Mouse (Mus musculus): ENCODE measurements around the gene 4930415O20Rik. TPM values are rescaled to one million over a fixed set of nuclear protein-coding genes. Genes with fewer than 3 reads are reported as not detected.
A peak's percentile ranks its signal among the peaks of the same experiment; 100 is the strongest.

The 4930415O20Rik gene
- total RNA-seq, 2 experiments from 2014 or later, result not detected

DNA sequence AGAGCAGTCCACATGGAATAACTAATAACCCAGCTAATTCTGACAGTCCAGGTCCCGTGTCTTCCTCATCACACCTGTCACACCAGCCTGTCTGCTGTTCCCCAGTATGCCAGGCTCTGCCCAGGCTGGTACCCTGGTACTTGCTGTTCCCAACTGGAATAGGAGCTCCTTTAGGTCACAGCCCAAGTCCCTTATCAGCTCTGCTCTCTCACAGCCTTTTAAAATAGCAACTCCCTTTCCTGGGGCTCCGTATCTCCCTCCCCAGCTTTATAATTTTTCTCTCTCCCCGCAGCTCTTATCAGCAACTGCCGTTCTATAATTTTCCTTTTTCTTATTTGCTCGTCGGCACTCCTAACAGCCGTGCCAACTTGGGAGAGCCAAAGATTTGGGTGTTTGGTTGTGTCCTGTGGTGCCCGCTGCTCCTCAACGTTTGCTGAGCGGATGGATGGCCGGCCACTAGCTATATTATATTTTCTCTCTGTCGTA lies 35.3 kb downstream of the 4930415O20Rik start:
- DNase-seq, result no peak

DNA sequence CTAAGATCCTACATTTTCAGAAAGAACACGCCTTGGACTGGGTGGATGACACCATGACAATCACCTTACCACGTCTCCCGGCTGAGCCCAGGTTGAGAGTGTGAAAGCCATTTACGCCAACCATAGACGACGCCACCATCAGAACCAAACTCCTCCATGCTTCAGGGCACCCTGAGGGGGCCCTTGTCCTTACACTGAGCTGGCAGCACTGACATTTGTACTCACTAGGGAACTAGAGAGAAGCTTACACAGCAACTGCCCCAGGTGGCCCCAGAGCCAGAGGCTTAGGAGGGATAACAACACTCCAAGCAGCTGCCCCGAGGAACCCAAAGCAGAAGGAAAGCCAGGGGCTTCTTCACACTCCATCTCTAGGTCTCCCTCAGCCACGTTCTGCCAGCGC lies 35.9 kb downstream of the 4930415O20Rik start:
- no peak for DNase-seq

DNA sequence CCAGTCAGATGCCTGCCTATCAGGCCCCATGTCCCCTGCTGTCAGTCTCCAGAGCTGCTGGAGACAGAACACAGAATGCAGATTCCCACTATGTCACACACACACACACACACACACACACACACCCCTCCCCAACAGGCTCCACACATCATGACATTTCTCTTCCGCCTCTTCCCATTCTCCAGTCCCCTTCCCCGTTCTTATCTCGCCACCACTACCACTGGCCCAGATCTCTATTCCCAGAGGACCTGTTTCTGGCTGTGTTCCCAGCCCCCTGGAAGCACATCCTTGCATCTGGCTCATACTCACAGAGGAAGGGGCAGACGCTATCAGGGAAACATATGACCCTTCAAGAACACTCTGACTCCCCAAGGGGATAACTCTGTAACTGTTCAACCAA lies 36.8 kb downstream of the 4930415O20Rik start:
- peak; percentile 91 for DNase-seq

DNA sequence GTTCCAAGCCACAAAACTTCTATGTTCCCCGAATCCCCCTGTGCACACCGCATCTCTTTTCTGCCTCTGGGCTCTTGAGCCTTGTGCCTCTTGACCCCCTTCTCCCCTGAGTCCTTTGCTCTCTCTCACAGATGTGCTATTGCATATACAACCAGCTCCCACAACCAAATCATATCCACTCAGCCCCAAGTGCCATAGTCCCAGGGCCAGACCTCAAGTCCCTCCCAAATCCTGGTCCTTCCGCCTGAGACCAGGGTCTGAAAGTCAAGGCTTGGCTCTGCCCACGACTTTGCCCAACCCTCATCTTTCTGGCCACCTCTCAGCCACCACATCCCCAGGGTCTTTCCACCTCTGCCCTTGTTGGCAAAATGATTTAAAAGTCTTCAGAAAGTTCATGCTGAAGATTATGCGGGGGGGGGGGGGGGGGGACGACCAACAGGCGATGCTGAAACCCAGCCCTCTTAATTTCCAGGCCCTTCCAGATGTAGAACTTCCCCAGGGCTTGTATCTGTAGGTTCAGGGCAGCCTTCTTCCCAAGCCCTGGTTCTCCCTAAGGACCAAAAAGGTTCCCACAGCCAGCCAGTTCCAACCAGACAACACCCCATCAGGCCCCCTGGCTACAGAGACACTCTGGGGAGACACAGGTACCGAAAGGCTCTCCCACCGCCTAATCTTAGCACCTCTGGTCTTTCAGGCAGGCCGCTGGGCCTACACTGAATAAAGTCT lies 37.4 kb downstream of the 4930415O20Rik start:
- no peak for DNase-seq

DNA sequence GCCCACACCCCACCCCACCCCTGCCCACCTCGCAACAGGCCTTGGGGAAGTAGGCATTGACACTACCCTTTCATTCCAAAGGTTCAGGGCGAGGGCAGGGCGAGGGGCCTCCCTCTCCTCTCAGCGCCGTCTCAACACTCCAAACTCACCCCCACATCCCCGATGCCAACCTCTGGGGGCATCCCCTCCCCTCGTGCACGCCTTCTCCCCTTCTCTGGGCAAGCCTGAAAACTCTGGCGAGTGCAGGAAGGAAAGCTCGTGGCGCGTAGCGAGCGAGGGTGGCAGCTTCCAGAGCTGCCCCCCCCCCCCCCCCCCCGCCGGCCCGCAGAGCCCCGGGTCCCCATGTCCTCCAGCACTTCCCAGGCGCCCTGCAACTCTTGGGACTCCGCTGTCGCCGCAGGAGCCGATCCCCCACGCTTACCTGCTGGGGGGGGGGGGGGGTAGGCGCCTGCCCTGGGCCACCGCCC lies 38.0 kb downstream of the 4930415O20Rik start:
- peak; percentile 54 for DNase-seq

DNA sequence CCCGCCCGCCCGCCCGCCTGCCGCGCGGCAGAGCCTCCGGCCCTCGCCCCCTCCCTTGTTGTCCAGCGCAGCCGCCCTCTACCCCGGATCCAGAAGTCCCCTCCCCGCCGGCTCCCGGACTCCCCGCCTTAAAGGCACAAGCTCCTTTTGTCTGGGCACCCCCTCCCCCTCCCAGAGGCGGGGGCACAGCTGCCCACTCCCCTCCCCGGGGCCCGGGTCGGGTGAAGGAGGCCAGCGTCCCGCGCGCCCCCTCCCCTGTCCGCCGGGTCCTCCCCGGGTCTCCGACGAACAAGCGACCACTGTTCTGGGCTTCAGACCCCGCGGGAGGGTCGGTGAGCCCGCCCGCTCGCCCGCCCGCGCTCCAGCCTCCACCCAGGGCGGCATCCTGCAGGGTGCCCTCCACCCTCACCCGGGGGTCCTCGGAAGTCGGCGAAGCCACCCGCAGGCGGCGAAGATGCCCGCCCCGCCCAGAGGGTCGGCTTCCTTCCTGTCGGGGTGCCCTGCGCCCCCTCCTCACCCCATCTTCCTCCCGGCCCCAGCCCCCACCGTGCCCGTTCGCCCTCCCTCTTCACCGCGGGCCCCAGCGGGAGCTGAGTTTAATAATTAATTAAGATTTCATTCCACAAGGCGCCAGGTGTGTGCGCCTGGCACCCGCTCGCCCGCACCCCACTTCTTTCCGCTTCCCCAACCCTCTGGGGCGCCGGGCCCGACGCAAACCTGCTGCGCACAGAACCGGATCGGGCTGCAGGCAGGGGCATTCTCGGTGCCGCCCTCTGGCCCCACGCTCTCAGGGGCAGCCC lies 38.7 kb downstream of the 4930415O20Rik start, which contains the start of gene Adcy6:
Gene Adcy6 (minus strand): TSS at position 746 of the 800 bp plus-strand sequence.
- peak; percentile 89 for DNase-seq

DNA sequence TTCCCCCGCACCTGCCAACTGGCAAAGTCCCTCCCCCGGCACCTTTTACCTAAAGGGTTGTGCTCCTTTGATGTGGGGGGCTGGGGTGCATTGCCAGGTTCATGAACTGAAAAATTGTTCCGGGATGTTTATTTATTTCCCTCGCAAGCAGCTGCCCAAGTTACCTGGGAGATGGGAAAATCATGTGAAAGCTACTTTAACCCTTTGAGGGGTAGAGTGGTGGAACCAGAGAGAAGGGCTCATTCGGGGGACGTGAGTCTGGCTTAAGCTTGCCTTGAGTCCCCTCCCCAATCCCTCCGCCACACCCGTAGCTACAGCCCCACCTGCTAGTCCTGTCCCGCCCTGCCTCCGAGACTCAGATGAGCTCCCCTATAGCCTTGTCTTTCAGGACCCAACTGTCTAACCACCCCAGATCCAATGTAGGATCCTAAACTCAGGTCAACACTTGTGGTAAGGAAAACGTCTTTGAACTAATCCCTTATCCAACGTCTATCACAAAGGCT lies 39.4 kb downstream of the 4930415O20Rik start:
- no peak for DNase-seq

DNA sequence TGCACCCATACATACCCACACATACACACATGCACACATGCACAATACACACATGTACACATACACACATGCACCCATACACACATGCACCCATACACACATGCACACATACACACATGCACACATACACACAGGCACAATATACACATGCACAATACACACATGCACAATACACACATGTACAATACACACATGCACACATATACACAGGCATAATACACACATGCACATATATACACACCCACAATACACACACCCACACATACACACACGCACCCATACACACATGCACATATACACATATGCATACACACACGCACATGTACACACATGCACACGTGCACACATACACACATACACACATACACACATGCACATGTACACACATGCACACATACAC lies 41.4 kb downstream of the 4930415O20Rik start:
- no peak for DNase-seq

DNA sequence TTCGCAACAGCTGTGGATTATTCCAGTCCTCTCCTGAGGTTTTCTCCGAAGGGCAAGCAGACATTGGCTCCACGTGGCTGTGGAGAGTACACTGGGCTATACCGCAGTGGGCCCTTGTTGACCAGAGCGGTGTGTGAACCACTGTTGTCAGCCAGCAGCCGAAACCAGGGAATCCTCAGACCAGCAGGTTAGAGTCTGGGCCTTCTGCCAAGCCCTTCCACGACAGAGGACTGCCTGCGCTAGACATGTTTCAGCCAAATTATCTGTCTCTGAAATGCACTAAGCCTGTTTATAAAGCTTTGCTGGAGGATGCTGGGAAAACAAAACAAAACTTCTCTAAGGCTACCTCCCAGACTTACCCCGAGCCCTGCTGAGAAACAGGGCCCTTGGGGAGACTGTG lies 43.7 kb downstream of the 4930415O20Rik start:
- DNase-seq, result peak; percentile 76

DNA sequence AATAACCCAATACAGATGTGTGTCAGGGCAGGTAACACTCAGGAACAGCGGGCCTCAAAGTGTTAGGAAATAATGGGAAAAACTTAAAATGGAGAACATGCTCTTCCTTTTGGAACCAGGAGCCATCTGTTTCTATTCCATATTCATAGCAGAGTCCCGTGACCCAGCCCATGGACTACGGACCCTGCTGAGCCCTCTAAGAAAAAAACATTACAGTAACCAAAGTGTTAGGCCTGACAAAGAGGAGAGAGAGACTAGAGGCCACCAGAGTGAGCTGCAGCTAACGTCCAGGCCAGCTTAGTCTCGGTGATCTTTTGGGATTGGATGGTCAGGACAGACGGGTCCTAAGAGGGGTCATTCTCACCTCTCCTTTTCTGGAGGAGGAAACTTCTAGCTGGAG lies 44.2 kb downstream of the 4930415O20Rik start:
- no peak for DNase-seq

DNA sequence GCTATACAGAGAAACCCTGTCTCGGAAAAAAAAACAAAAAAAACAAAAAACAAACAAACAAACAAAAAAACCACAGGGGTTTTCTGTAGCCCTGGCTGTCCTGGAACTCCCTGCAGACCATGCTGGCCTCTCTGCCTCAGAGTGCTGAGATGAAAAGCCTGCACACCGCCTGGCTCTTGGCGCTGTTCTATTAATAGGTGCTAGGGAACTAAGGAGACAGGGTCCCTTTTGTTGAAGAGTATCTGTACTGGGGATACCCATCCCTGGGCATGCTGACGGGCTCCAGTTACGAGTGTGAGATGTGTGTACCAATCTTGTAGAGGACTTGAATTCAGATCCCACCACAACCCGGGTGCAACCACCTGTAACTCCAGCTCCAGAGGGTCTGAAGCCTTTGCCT lies 44.9 kb downstream of the 4930415O20Rik start:
- no peak for DNase-seq

DNA sequence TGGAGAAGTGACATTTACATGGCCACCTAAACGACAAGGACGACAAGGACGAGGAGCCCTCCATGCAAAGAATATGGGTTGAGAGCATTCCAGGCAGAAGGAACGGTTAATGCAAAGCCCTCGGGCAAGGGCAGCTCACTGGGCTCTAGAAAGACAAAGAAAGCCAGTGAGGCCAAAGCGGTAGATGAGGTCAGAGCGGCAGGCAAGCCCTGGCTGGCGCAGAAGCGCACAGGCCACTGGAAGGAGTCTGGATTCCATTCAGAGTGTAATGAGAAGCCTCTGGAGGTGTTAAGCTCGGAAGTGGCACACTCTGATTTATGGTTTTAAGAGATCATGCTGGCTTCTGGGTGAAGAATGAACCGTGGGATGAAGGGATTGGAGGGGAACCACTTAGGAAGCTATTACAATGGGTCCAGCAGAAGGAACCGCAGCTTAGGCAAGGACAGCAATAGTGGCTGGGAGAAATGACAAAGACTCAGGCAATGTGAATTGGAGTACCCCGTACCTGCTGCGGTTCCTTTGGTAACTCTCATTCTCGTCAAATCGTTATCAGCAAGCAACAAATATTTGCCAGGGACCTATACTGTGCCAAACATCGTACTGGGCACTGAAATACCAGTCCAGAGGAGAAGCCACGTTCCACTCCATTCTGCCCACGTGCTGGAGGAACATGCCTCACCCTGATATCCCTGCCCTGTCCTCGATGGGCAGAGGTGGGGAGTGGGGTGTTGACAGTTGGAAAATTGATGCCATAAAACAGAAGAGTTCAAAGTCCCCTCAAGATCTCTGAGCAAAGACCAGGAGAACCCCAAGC lies 45.8 kb downstream of the 4930415O20Rik start:
- DNase-seq, result no peak

DNA sequence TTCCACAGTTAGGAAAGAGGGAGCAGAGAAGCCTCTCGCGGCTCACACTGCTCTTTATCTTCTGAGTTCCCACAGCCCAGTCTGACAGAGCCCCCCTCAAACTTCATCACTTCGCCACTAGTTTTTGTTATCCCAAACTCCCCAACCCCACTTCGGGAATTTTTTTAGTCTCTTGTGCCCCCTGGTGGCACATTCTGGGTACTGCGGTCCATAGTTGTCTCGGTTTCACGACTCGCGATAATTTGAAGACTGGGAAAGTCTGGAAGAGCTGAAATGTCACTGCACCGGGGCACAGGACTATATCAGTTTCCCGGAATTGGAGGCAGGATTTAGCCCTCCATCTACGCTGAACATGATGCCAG lies 46.4 kb downstream of the 4930415O20Rik start:
- DNase-seq, result peak; percentile 91

DNA sequence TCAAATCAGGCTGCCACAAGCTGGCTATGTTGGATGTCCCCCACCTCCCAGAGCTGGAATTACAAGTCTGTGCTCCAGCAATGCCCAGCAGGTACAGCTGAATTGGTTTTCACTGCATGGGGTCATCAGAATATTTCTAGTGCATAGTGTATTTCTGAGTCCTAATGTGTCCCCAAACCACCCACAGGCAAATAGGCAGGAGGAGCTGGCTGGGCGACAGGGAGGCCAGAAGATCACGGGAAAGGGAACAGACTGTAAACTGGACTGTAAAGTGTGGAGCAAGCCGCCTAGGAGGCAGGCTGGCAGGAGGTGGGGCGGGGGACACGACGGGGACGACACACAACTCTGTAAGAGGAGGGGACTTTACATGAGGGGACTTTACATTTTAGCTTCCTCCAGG lies 51.4 kb downstream of the 4930415O20Rik start:
- no peak for DNase-seq

DNA sequence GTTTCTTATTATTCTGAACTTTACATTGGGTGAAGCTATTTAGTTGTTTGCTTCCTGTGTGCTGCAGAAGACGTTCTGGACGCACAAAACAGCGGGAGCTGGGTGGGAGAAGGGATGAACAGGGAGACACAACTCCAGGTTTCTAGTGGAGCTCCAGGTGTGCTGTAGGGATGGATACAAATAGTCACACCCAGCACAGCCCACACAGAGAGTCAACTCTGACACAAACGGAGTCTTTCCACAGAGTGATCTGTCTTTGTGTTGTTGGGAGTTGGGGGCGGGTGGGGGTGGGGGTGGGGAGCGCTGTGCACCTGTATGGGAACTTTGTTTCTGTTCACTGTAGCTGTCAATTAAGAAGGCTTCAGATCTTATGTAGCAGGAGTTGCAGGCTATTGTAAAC lies 51.9 kb downstream of the 4930415O20Rik start:
- no peak for DNase-seq

DNA sequence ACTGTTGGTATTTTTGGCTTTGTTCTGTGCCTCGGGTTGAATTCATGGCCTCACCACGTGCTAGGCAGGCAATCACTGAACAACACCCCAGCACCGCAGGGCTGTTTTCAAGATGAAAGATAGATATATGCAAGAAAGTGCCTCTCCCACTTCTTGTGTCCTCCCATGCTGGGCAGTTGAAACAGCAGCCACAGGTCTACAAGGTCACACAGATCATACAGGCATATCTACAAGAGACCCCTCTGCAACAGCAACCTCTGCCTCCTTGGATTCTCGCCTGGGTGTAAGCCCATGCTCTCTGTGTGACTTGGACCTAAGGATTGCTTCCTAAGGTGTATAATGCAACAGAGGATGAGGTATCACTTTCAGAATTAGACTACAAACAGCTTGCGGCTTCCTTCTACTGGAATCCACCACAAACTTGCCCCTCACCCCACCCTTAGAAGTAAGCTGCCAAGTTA lies 52.6 kb downstream of the 4930415O20Rik start:
- DNase-seq, result no peak

DNA sequence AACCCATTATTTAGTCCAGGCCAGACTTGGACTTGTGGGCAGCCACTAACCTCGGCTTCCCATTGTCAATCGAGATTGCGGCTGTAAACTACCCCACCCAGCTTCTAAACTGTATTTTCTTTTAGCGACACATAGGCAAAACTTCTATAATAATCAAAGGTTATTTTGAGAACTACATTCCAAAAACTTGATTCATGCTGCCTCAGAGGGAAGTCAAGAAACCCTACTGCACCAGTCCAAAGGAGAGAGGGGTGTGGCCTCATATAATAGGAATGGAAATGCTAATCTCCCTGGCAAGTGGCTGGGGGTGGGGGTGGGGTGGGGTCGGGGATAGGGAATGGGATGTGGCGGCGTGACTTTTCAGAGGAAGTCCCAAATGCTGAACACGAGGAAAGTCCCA lies 55.3 kb downstream of the 4930415O20Rik start:
- DNase-seq, result no peak

DNA sequence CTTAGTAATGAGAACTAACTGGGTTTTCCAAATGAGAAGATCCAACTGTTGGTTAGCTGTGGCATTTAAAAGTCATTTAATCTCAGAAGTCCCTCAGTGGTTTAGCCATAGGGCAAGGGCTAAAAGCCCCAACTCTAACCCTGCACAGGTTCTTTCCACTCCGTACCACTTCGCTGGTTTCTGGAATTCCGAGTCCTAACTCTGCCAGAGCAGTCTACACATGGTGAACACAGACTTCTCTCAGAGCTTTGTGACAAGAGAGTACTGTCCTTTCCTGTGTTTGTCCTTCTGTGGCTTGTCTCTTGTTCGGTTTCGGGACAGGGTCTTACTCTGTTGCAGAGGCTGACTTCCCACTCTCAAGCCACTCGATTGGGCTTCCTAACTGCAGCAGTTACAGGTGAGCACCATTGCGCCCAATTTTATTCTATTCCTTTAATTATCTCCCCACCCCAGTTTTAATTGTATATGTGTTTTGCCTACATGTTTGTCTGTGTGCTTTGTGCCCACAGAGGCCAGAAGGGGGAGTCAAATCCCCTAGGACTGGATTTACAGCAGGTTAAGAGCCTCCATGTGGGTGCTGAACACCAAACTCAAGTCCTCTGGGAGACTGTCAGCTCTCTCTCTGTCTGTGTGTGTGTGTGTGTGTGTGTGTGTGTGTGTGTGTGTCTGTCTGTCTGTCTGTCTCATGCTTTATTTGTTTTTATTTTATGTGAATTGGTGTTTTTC lies 55.8 kb downstream of the 4930415O20Rik start:
- DNase-seq, result no peak

DNA sequence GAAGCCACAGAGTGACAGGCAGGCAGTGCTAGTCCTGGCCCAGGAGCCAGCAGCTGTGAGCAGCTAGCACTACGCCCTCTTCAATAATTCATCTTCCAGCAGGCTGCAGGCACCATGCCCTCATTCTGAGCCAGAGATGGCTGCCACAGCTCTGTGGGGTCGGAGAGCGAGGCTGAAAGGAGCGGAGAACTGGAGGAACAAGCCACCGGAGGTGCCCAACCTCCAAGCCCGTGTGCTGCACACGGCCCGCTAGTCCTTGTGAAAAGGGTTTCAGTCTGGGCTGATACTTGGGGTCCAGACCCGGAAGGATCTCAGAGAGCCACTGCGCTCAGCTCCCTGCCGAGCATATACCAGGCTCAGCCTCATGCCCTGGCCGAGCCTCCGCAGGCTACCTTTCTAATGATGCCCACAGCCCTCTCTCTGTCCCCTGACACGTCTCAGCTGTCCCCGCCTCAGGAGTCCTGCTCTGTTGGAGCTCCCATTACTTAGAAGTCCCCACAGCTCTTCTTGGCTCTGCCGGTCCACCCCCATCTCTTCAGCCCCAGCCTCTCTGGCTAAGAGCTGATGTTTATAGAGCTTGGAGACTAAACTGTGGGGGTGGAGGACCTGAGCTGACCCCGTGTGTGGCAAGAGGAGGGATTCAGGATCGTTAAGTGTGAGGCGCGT lies 57.9 kb downstream of the 4930415O20Rik start:
- no peak for DNase-seq

DNA sequence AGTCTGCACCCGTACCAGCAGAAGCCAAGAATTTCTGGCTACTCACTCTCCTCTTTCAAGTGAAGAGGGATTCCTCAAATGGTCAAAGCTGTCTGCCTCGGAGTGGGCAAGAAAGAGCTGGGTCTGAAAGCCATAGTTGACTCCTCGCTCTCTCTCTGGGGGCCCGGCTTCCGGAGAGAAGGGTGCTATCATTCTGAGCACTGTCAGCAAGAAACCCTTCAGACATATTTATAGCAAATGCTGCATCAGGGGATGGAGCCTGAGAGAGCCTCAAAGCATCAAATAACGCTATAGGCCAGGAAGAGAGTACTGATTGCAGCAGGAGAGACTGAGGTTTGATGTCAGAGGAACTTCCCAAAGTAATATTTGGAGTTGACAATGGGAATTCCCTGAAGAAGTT lies 58.7 kb downstream of the 4930415O20Rik start:
- DNase-seq, result no peak

DNA sequence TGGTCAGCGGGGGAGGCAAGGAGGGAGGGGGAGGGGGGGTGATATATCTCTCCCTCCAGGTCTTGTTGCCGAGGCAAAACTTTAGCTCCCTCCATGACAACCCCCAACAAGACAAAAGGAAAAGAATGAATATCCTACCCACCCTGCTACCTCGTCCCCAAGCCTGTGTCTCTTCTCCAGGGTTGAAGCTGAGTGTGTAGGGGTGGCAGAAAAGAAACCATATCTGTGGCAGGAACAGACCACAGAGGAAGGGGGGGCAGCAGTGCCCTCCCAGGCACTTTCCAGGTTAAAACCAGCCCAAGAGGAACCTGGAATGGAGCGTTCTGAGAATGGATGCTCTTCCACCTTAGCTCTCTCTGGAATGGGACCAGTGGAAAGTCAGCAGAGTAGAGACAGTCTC lies 59.7 kb downstream of the 4930415O20Rik start, which contains the start of gene Cacnb3:
Gene Cacnb3 (plus strand): TSS at position 301 of the 400 bp plus-strand sequence.
- DNase-seq, result no peak

Data from heart, postnatal 4 days (tissue).